Mouse (Mus musculus): ENCODE data around the gene Cers3.

Gene Cers3

DNA sequence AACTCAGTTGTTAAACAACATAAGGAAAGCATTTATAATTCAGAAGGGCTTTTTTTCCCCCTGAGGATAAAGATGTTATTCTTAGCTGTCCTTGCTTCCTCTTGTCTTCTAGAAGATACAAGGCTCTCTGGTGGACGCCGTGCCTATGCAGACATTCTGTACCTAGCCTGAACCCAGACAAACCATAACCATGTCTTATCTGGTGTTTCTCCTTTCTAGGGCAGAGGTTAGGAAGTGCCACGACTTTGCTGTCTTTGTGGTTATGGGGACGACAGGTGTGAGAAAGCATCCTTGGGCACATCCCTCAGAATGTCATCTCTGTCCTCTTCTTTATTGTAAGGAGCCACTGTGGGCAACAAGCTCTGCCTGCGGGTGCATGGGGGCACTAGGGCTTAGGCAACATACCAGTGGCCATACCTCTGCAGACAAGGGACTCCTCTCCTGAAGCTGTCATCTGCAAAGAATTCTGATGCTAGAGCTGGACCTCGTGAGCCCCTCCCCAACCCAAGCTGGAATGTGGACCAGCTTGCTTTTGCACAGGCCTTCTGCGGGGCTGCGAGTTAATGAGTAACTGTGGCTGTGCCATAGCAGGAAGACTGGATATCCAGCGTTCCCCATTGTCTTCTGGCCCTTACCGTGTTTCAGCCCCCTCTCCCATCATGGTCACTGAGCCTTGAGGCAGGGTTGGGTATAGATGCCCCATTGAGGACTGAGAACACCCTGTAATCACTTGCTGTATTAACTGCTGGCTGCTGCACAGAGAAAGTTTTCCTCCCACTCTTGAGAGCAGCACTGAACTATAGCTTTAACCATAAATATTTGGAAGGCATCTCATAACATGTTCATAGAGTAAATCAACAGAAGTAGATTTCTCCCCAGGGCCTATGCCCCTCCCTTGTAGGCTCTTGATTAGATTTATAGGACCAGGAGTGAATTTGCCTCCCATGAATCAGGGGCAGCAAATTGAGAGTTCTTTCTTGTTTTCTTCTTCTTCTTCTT, 36.9 kb downstream of the Cers3 start:
- no peak for DNase-seq (ENCODE audit: low read depth)

DNA sequence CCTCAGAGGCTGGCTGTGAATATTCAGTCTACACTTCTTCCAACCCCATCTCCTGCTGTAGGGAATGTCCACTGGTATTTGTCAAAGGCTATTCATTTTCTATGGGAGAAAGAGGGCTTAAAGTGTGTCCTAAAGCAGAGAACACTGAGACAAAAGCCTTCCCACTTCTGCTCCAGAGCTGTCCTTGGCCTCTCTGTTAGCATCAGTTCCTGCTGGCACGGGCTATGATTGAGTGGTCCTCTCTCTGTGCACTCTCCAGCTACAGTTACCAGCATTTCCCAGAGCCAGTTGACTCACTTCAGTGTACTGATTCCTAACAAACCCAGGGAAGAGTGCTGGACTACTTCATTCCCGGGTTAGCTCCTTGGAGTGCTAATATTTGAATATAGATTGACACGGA, 43.2 kb downstream of the Cers3 start:
- no peak for DNase-seq (ENCODE audit: low read depth)

DNA sequence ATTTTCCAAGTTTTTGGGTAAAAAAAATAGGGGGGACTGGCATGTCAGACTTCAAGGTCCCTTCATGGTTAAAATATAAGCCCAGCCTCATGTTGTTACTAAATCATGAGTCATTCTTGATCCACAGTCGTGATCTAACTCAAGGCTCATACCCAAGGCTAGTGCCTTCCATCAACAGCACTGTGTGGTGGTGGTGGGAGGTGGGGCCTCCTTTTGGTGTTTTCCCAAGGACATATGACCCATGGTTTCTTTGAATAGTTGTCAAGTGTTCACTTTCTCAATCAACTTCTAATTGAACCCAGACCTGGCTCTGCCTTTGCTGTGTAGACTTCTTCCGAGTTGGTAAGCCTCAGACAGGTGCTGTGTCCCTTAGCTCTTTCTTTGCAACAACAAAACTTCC, 44.5 kb downstream of the Cers3 start:
- DNase-seq (ENCODE audit: low read depth): no peak

- DNase-seq (ENCODE audit: low read depth): no peak
These were observed 46.8 kb downstream of the Cers3 start for GRCm38 (mm10) chr7:66789860-66790748.

- DNase-seq (ENCODE audit: low read depth): no peak
These were observed 47.7 kb downstream of the Cers3 start for GRCm38 (mm10) chr7:66791022-66791421.

- DNase-seq (ENCODE audit: low read depth): no peak
These were observed 53.6 kb downstream of the Cers3 start for GRCm38 (mm10) chr7:66796909-66797308.

DNA sequence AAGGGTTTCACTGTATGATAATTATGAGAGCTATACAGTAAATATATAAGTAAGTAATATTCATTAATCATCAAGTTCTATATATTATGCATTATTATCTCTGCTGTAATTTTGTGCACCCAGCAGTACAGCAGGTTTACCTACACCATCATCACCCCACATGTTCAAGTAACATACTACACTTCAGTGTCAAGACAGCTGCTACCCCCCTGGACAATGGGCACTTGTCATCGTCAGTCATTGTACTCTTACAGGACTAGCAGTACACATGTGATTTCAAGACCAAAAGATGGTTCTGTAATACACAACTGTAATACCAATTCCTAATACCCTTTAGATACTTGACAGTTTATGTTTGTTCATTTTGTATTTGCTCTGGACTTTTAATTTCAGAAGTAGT, 54.0 kb downstream of the Cers3 start:
- DNase-seq (ENCODE audit: low read depth): no peak

DNA sequence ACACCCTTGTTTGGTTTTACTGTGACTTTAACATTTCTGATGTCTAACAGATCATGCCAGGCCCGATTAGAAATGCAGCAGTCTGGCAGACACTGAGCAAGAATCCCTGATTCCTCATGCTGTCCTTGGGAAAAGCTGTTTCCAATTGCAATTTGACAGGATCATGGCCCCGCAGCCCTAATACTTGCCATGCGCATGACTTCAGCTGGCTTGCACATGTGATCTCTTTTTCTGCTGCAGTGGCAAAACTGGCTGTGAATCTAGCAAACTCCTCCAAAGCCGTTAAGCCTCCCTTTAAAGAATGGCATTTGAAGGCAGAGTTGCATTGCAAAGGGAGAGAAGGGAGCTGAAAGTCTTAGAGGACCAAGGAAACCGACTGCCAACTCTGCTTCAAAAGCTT, 55.5 kb downstream of the Cers3 start:
- DNase-seq (ENCODE audit: low read depth): no peak

GRCm38 (mm10) chr7:66800784-66801183, 57.5 kb downstream of the Cers3 start:
- DNase-seq (ENCODE audit: low read depth): no peak

DNA sequence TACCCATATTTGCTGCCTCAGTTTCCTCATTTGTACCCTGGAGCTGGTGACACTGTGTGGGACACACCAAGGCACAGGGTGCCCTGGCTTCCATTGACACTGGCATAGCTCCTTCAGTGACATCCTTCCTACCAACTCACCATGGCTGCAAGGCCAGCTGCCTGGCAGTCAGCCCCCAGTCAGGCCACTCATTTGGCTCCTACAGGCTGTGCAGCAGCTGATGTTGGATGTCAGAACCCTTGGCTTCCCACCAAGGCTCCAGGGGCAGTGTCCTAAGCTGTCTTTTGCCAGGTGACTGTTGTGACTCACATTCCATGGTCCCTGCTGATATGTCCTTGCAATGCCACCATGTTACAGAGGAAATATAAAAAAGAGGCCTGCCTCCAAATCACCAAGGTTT, 58.5 kb downstream of the Cers3 start:
- no peak for DNase-seq (ENCODE audit: low read depth)

GRCm38 (mm10) chr7:66803798-66804197, 60.5 kb downstream of the Cers3 start:
- no peak for DNase-seq (ENCODE audit: low read depth)

- DNase-seq (ENCODE audit: low read depth): no peak
These were observed 63.5 kb downstream of the Cers3 start for GRCm38 (mm10) chr7:66806801-66807200.

- DNase-seq (ENCODE audit: low read depth): no peak
These were observed 67.1 kb downstream of the Cers3 start for GRCm38 (mm10) chr7:66810436-66810835.

GRCm38 (mm10) chr7:66811294-66811693, 68.0 kb downstream of the Cers3 start:
- no peak for DNase-seq (ENCODE audit: low read depth)

DNA sequence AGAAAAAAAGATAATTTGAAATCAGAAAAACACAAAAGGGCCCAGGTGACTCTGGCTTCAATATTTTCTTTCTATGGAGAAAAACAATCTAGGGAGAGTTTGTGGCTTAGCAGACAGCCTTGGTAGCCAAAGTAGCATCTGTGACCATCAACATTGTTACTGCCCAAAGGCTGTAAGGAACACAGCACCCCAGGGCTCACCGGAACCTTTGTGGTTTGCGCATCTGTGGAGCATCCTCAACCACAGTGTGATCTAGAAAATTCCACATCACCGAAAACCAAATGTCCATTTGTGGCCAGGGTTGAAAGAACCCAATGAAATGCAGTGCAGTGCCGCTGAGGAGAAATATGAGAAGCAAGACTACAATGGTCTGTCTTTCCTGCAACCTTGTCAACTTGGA, 69.0 kb downstream of the Cers3 start:
- DNase-seq (ENCODE audit: low read depth): no peak

DNA sequence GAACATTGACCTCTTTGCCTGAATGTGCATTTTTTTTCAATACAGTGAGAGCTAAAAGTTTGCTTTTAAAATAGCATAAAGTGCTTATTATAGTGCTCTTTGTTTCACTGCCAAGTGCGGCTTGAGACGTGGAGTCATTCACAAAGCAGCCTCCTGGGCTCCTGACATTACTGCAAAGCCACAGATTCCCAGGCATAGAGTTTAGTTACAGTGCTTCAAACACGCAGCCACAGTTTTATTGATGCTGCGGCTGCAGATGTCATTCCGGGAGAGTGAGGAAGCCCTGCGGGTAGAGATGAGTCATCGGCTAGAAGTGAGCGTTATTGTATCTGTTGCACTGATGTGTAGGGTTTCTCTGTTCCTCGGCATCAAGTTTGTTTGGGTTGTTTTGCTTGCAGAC, 69.4 kb downstream of the Cers3 start:
- DNase-seq (ENCODE audit: low read depth): no peak

DNA sequence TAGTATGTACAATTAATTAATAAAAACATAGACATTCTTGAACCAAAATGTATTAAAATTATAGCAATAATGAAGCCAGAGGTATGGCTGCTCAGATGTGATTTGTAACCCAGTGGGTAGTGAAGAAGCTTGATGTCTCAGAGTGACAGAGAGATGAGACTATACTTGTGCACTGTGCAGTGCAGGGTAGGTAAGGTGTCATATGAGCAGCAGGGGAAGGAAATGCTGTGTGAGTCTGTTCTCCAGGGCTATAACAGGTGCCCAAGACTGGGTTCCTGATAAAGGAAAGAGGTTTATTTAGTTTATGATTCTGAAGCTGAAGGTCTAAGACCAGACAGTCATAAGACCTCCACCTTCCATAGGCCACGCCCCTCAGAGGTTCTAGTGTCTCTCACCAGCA, 69.9 kb downstream of the Cers3 start:
- no peak for DNase-seq (ENCODE audit: low read depth)

GRCm38 (mm10) chr7:66815526-66815925, 72.2 kb downstream of the Cers3 start:
- no peak for DNase-seq (ENCODE audit: low read depth)

GRCm38 (mm10) chr7:66820034-66820433, 76.7 kb downstream of the Cers3 start:
- DNase-seq (ENCODE audit: low read depth): peak; percentile 64

GRCm38 (mm10) chr7:66830803-66831202, 87.5 kb downstream of the Cers3 start:
- no peak for DNase-seq (ENCODE audit: low read depth)

DNA sequence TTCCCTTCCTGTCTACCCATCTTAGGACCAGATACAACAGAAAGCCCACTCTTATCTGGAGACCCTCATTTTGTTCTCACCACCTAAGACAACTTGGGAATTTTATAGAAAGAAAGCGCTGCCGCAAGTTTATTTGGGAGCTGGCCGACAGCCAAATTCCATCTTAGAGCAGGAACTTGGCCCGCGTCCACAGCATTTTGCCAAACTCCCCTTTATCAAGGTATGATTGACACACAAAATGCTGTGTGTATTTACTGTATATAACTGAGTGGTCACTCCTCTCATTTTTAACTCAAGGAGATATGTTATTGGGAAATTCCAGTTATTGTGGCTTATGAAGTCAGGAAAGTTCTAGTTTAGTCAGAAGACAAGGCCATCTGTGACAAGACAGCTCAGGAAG, 88.0 kb downstream of the Cers3 start:
- DNase-seq (ENCODE audit: low read depth): no peak

DNA sequence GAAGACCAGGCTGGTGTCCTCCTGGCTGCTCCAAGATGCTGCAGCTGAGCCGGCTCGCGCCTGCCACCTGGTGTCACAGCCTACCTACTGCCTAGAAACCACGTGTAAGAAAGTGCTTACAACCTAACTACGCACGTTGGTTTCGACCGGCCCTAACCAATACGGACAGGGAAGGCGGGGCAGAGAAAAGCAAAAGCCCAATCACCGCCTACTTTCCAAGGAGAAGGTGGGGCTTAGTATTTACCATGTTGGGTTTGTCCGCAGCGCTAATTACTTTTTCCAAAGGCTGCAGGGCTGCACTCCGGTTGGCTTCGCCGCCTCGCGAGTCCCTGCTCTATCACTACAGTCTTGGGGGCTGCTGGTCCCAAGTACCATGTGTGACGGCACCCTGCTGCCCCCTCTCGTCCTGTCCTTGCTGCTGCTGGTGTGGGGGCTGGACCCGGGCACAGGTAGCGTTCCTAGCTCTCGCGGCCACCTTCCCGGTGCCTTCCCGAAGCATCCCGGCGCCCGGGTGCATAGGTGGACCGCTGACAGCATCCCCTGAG, 96.2 kb downstream of the Cers3 start, which contains the start of gene Adamts17:
Adamts17 (plus strand) TSS at position 273 of the 545 bp plus-strand sequence.
- DNase-seq (ENCODE audit: low read depth): peak; percentile 95

Data from naive thymus-derived CD4-positive, alpha-beta T cell, adult 2 months (primary cell).